Mouse (Mus musculus): Measurements from ENCODE around the gene Slc22a18. TPM values are rescaled to one million over a fixed set of nuclear protein-coding genes. Genes with fewer than 3 reads are reported as not detected.
"Not testable (repeated sequence)": the region's sequence is repeated elsewhere in the genome, so short reads cannot be mapped to it uniquely, and the experiment has no call there.

Slc22a18 gene
- total RNA-seq, 2 experiments from 2014 or later, result 0.21 to 0.36 TPM

DNA sequence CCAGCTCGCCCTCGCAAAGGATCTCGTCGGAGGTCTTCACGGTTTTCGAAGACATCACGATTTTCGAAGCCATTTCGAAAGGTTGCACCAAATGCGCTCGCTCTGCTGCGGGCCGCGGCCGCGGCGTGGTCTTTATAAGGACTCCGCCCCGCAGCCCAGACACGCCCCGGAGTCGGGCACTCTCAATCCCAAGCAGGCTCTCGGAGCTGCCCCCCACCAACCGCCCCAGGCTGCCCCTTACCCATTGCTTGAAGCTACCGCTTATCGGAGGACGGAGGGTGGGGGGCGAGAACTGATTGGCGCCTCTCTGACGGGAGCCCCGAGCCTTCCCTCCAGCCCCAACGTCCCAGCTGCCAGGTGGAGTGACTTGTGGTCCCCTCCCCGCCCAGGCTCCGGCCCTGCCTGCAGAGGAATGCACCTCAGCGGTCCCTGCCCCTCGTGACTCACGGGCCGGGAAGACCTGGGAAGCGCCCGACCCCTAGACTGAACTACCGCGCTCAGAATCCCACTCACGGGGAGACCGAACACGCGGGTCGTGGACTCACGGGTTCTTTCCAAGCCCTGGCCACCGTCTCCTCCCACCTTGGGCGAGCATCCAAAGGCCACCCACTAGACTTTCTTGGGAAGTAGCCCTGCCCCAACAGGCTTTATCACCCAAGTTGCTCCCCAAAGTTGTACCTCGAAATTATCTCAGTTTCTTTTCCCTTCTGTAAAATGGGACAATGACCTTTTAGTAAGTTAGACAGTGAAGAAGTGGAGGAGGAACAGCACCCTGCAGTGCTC lies 29.1 kb downstream of the Slc22a18 start, which contains the start of gene Phlda2:
Gene Phlda2, minus strand, starts transcription at position 733 of the 783 bp plus-strand sequence.
- no peak for DNase-seq (ENCODE audit: low spot score in 2 of 2)

DNA sequence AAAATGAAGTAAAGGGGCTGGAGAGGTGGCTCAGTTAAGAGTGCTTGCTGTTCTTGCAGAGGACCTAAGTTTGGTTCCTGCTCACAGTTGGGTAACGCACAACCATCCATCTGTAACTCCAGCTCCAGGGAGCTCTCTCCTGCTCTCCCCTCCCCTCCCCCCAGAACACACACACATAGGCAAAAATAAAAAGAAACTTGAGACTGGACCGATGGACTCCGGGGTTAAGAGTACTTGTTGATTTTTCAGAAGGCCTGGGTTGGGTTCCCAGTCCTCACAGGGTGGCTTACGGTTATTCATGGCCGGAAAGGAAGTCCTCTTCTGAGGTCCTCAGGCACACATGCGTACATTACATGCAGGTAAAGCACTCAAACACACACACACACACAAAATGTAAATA lies 30.4 kb downstream of the Slc22a18 start:
- no peak for DNase-seq (ENCODE audit: low spot score in 2 of 2)

DNA sequence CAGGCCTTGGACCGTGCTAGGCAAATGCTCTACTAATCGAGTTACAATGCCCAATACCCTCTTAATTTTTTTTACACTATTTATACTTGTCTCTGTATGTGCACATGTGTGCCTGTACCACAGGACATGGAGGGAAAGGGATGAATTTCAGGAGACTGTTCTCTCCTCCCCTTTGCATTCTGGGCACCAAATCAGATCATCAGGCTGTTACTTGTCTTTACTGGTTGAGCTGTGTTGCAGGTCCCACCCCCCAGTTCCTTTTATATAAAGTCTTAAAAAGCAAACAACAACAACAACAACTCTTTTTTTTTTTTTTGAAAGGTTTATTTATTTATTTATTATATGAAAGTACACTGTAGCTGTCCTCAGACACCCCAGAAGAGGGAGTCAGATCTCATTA lies 31.9 kb downstream of the Slc22a18 start:
- DNase-seq (ENCODE audit: low spot score in 2 of 2), result no peak

DNA sequence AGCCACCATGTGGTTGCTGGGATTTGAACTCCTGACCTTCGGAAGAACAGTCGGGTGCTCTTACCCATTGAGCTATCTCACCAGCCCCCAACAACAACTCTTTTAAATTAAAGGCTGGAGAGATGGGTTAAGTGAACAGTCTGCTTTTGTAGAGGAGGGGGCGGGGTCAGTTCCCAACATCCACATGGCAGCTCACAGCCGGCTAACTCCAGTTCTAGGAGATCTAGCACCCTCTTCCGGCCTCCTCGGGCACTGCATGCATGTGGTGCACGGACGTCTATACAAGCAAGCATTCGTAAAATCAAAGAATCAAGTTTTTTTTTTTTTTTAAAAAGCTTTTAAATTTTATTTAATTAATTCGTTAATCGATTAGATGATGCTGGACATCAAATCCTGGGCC lies 32.3 kb downstream of the Slc22a18 start:
- peak; percentile 68 to 73 for DNase-seq (ENCODE audit: low spot score in 2 of 2)

DNA sequence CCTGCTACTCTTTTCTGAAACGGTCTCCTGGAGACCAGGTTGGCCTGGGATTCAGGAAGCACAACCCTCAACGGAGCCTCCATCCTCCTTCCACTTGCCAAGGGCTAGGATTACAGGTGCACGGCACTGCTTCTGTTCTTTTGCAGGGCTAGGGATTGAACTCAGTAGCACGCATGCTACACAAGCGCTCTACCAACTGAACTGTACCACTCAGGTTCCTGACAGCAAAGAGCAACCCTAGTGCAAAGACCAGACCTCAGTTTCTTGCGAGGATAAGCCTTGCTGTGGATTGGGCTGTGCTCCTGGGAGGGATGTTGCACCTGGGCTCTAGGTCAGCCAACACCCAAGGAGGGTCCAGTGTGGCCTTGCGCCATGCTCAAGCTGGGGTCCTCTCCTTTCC lies 32.7 kb downstream of the Slc22a18 start:
- DNase-seq (ENCODE audit: low spot score in 2 of 2), result no peak

DNA sequence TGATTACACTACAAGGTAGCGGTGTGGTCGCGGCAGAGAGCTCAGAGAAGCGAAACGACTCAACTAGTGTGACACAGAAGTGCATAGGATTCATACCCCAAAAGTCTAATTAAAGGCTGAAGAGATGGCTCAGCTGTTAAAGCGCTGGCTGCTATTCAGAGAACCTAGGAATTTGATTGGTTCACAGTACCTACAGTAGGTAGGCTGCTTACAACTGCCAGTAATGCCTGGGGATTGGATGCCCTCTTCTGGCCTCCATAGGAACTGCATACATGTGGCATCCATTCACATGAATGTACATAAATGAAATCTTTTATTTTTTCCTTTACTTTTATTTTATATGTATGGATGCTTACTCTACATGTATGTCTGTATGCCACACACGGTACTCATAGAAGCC lies 33.1 kb downstream of the Slc22a18 start:
- peak; percentile 40 to 54 for DNase-seq (ENCODE audit: low spot score in 2 of 2)

DNA sequence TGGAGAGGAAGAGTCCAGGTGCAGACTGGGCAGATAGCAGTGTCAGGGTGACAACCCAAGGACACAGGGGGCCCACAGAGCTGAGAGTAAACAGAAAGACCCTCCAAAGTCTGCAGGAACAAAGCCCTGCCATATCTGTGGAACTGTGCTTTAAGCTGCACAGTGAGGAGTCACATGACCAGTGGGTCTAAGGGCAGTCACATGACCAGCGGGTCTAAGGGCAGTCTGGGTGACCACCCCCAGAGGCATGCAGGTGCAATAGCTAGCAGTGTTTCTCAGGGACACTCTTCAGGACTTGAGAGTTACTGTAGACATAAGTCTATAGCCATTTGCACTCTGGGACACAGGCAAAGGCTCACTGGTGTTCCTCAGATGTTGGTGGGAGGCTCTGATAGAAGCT lies 36.0 kb downstream of the Slc22a18 start:
- no peak for DNase-seq (ENCODE audit: low spot score in 2 of 2)

DNA sequence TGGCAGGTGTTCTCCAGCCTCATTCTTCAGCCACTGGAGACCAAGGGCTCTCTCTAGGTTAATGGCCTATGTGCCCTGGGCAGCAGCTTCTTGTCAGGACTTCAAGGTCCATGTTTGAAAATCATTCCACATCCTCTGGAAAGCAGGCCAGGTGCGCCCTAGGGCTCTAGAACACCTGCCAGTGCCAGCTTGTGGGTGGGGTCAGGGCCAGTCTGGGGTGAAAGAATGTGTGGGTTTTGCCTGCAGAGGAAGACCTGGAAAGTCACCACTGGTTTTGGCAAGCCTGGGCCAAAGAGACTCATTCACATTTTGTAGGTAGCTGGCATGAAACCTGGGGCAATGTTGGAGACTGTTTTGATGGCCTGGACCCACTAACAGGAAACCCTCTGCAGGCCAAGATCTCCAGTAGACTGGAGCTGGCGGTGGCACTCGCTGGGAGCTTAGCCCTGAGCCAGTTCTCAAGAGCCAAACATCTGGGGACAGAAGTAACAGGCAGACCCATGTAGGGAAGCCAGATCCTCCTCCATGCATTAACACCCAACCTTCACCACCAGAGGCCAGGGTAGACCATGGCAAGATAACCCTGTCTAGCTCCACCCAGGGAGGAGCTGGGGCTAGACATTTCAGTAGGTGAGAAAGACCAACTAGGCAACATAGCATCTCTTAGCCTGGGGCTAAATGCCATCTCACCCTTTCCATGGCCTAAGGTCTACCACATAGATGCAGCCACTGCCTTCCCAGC lies 37.2 kb downstream of the Slc22a18 start:
- no peak for DNase-seq (ENCODE audit: low spot score in 2 of 2)

DNA sequence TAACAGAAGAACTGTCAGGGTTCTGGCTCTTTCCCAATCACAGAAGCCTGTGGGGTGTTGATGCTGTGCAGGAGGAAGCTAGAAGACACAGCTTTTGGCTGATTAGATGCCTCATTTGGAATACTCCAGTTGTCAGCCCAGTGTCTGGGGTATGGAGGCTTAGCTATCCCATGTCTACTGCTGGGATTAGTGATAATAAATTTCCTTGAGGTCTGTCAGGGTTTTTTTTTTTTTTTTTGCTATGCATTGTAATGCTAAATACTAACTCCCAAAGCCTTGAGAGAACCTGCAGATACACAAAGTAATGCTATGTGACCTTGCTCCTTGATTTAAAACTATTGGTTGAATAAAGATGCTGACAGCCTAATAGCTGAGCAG lies 37.8 kb downstream of the Slc22a18 start:
- DNase-seq (ENCODE audit: low spot score in 2 of 2), result no peak

DNA sequence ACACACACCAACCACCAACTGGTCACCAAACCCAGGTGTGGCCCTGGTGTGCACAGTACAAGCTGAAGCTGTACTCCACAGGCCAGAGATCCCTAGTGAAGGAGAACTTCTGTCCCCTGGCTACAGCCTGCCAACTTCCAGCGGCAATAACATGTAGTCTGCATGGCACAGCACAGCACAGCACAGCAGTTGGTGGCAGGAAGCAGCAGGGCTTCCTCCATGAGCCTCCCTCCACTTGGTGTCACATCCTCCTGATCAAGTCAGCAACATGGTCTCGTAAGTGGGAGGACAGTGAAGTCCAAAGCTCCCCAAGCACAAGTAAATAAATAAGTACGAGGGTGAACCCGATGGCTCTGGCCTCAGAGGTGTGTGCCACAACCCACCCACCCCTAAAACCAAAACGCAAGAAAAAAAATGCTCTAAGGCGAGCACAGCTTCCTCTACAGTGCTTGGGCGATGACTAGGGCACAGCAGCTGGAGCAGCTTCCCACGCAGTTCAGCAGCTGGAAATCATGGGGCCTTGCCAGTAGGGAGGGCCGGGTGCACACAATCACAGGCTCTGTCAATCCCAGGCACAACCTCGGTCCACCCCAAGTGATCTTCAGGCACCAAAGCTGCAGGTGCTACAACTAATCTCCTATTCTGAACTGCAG lies 40.4 kb downstream of the Slc22a18 start:
- no peak for DNase-seq (ENCODE audit: low spot score in 2 of 2)

DNA sequence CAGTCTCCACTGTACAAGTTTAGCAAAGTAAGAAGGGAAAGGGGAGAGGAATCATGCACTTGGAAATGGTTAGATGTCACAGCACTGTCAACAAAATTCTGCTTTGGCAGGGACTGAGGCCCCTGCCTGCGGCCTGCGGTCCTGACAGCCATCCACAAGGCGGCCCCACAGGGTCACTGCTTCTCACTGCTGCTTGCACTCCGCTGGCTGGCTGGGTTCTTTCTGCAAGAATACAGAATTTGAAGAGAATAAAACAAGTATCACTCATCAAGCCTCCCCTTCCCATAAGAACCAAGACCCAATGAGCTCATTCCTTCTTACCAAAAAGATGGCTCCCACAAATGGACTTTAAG lies 40.9 kb downstream of the Slc22a18 start:
- no peak for DNase-seq (ENCODE audit: low spot score in 2 of 2)

DNA sequence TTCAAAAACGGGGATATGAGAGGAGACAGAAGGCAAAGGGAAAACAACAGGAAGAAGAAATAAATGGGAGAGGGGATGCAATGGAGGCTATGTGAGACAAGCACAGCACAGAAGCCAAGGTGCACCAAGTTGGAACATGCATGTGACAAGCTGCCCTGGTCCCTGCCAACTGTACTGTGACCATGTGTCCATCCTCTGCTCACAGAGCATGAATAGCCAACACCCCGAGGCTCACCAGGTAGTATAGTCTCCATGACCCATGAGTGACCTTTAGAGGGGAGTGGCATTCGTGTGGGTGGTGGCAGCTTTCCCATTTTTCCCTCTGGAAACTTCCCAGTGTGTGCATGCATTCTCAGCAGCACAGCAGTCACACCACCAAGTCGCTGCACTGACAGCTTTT lies 45.8 kb downstream of the Slc22a18 start:
- DNase-seq (ENCODE audit: low spot score in 2 of 2), result no peak

DNA sequence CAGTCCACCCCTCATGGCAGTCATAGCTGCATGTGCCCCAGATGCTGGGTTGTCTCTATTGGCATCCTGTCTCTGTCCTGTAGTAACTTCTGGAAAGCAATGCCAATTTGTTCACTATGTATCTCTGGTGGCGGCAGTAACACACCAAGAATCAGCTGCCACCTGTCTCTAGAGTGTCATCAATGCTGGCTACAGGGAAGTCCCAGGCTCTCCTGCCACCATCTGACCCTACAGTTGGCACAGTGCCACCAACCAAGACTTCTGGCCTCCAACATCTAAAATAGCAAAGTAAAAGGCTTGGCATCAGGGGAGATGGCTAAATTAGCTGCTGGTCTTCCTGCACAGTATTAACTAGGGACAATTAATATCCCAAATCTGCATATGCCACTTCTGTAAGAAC lies 58.9 kb downstream of the Slc22a18 start:
- no peak for DNase-seq (ENCODE audit: low spot score in 2 of 2)

DNA sequence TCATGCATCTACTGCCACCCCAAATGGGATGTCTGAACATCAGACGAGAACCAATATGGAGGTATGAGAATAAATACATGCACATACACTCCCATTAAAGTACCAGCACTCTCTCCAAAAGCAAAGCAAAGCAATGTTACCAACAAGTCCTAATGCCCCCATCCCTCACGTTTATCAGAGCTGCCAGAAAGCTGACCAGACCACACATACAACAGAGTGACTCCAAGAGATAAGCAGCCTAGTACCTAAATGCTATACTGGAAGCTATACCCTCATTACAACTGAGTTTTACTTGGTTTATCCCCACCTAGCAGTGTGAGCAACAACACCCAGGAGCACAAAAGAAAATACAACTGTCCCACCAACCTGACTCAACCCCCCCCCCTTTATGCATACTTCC lies 59.7 kb downstream of the Slc22a18 start:
- DNase-seq (ENCODE audit: low spot score in 2 of 2), result no peak

DNA sequence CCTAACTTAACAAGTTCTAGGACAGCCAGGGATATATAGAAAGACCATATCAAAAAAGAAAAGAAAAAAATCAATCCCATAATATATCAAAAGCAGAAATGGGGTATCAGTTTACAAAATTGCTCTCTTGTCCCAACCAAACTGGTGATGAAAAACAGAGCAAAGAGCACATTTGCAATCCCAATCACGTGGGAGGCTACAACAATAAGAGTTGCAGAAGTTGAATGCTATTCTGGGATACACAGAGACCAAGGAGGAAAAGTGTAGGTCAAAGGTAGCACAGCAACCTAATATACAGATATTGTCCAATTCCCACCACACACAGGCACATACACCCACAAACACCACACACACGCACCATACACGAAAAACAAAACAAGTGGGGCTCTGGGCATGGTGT lies 62.7 kb downstream of the Slc22a18 start:
- no peak for DNase-seq (ENCODE audit: low spot score in 2 of 2)

DNA sequence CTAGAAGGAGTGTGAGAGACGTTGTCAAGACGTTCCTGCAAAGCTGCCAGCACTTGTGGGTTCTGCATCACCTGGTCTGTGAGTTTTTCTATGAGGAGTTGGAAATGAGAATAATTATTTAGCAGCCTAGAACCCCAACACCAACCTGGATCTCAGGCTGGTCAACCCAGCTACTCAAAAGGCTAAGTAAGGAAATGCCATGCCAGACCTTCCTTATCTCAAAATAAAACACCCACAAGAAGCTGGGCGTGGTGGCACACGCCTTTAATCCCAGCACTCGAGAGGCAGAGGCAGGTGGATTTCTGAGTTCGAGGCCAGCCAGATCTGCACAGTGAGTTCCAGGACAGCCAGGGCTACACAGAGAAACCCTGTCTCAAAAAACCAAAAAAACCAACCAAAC lies 64.7 kb downstream of the Slc22a18 start:
- not testable (repeated sequence) for DNase-seq (ENCODE audit: low spot score in 2 of 2)

DNA sequence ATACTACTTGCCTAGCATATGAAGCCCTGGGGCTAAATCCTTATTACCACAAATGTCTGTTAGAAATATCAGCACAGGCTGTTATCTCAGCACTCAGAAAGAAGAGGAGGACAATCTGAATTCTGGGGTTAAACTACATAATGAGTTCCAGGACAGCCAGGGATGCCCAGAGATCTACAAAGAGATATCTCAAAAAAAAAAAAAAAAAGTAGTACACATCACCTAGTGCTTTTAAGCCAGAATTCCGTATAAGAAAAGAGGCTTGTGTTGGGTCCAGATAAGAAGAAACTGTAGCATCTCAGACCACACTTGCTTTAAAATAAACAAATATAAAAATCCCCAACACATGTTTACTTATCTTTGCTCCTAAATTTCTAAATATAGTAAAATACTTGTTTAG lies 65.1 kb downstream of the Slc22a18 start:
- no peak for DNase-seq (ENCODE audit: low spot score in 2 of 2)

DNA sequence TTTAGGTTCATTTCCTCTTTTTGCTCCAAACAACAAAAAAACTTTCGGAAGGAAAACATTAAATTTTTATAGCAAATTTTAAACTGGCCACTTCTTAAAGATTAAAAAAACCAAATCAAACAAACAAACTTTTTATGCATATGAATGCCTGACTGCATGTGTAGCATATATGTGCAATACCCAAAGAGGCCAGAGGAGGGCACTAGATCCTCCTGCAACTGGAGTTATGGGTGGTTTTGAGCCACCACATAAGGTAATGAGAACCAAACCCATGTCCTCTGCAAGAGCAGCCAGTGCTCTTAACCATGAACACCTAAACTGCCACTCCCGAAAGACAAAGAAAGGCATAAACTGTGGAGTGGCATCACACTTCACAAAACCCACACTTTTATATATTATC lies 70.8 kb downstream of the Slc22a18 start:
- DNase-seq (ENCODE audit: low spot score in 2 of 2), result no peak

DNA sequence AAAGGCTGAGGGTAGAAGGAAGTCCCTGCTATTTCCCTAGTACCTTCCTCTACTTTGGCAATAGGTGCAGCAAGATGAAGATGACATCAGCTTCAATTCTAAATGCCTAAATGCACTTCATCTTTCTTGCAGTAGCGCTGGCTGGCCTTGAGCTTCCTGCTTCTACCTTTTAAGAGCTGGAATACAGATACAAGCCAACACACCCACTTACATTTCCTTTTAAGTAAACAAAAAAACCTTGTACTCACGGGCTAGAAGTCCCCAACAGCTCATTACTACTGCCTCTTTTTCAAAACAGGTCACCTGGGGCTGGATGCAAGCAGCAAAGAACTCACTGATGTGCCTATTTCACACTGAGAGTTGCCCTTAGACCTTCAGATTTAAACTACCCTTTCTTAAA lies 73.0 kb downstream of the Slc22a18 start:
- no peak for DNase-seq (ENCODE audit: low spot score in 2 of 2)

DNA sequence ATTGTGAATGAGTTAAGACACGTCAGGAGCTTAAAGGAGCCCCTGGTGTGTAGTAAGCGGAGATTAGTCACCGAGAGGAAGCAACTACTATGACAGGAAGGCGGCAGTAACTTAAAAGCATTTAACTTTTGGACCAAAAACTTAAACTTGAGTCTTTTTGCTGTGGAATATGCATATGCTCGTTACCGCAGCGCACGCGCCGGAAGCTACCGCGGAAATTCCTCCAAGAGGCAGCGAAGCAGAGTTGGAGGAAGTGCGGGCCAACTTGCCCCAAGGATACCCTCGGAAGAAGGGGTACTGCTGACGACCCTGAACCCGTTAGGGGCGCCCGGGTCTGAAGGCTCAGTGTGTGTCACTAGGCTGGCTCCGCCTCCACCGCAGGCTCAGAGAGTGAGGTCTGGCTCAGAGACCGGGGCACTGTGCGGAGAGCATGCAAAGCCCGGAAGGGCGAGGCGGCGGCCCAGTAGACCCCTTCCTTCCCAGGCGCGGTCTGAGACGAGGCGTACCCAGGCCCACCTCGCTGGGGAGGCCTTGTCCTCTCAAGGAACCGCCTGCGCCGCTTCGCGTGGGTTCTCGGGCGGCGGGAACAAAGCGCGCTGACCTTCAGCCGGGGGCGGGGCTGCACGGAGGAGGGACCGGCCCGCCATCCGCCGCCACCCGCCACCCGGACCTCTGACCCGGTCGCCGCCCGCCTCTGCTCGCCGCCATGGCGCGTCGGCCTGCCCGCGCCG lies 74.9 kb downstream of the Slc22a18 start:
- DNase-seq (ENCODE audit: low spot score in 2 of 2), result peak; percentile 40 to 48
